In the genomic region with DNA sequence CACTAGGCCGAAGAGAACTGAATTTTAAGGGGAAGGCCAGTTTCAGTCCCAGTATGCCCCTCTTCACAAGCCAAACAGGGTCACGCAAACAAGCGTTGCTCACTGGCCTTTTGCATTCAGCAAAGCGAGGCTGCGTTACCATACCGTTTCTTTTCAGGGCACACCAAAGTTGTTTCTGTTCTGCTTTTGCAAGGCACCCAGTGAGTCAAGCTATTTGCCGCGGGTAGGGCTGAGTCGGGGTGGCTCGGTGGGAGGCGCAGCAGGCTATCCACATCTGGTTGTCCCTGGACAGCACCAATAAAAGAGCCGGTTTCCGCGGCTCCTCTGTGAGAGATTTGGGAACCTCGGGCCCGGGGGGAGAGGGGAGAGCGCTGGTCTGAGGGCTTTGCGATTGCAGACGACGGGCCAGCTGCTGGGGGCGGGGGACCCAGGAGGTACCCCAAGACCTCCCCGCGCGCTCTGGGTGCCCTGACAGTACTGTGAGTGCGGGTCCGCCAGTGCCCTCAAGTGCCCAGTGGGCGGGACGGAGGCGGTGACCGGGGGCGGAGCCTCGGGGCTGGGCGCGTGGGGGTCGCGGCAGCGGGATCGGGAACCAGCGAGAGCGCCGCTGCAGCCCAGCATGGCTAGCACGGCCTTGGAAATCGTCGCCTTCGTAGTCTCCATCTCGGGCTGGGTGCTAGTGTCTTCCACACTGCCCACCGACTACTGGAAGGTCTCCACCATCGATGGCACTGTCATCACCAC, we compare ENCODE assay signal across 8 mouse cellular contexts.
DNase-seq lines count a peak whose midpoint lies in the region; TF ChIP-seq lines count a peak whose summit lies in the region.

No protein-coding gene starts in this region.

- H3K27ac ChIP-seq in embryonic fibroblast, embryonic 13.5 days (ENCODE audit: insufficient read depth, low read length) = no peak overlapping the region

- peak overlapping the region; percentile 47 for H3K4me3 ChIP-seq in embryonic fibroblast, embryonic 13.5 days (ENCODE audit: insufficient read depth, low read length)

- no peak for TF ChIP-seq POLR2A in embryonic fibroblast, embryonic 13.5 days (IDR thresholded peaks at IDR 0.05; ENCODE audit: low read depth, low read length)

- TF ChIP-seq CTCF in embryonic fibroblast, embryonic 13.5 days (IDR thresholded peaks at IDR 0.05; ENCODE audit: borderline replicate concordance, insufficient read depth, low read length) = no peak

- intact Hi-C loops in heart, postnatal 10 days (cut with DNase I) = no loop called here

- peak; percentile 28 to 34 for DNase-seq in urinary bladder, adult 18-20 months (ENCODE audit: low spot score in 2 of 2)
- no peak for DNase-seq in urinary bladder, postnatal 10 days (ENCODE audit: low spot score)
- DNase-seq in heart, postnatal 10 days = peak; percentile 24 to 46
- DNase-seq in kidney, postnatal 25 days = peak; percentile 62 to 79
- peak; percentile 55 for DNase-seq in lung, postnatal 36 days
- DNase-seq in ovary, postnatal 36 days (ENCODE audit: low spot score) = peak; percentile 68
- peak; percentile 51 to 65 for DNase-seq in thymus, postnatal 36 days

- 0 out of 2 replicates have a peak, but pooled peaks cover 2% of the 10 kb centered on the region for H3K4me1 ChIP-seq in embryonic fibroblast, embryonic 13.5 days (ENCODE audit: control insufficient read depth, insufficient read depth, low read length)
